7 mouse cellular contexts compared by ENCODE assay signal in genomic region chr10:86339649-86340379, GRCm38 (mm10). TPM values are rescaled to one million over a fixed set of nuclear protein-coding genes. Genes with fewer than 3 reads are reported as not detected.
DNase-seq lines count a peak whose midpoint lies in the region.

No protein-coding gene starts in this region.

- intact Hi-C loops in gastrocnemius, postnatal 36 days (cut with DNase I): loop anchor here (5.0 kb wide), 1 partner anchor 38 kb away; the partner anchor contains the start of gene Timp3
- intact Hi-C loops in left cerebral cortex, postnatal 4 days (cut with DNase I): no loop called here

- DNase-seq in adrenal gland, adult (ENCODE audit: inconsistent age in 2 of 2, low spot score in 1 of 2): peak; percentile 96 to 99
- DNase-seq in cerebellum, adult 11-12 months: peak; percentile 95
- peak; percentile 92 for DNase-seq in gastrocnemius, postnatal 36 days
- DNase-seq in kidney, adult 8-10 months: peak; percentile 97 to 98
- peak; percentile 73 for DNase-seq in left cerebral cortex, postnatal 4 days
- DNase-seq in ovary, postnatal 36 days (ENCODE audit: low spot score): peak; percentile 79
- no peak for DNase-seq in thymus, postnatal 10 days (ENCODE audit: low spot score in 2 of 2)

RNA-seq across cellular contexts. Expression of gene Timp3, which starts 39.6 kb away (rescaled TPM):
- 10 to 100 TPM; 51.7 to 59.6 TPM for total RNA-seq in gastrocnemius, postnatal 36 days (2021)
- 10 to 100 TPM; 40.2 to 42.6 TPM for total RNA-seq in left cerebral cortex, postnatal 4 days (2021)

Comparison
In these comparisons a context has a peak if more than half of its experiments do, and no peak if none do; other contexts are left out.
1. DNase-seq: peak in adrenal gland, adult (2 of 2), cerebellum, adult 11-12 months (single experiment), gastrocnemius, postnatal 36 days (2 of 2), kidney, adult 8-10 months (2 of 2), left cerebral cortex, postnatal 4 days (single experiment) and ovary, postnatal 36 days (single experiment); none in thymus, postnatal 10 days (0 of 2).